Mouse (Mus musculus) erythroid progenitor cell, adult 5-6 weeks (primary cell): ENCODE data around the gene Atad1. TPM values are rescaled to one million over a fixed set of nuclear protein-coding genes. Genes with fewer than 3 reads are reported as not detected.

Experiments
- ATAC-seq: replicated peaks from 2 replicates; pipeline ENCODE4 v1.8.0; 2016; ENCODE audit warnings: moderate number of reproducible peaks, mild to moderate bottlenecking, moderate TSS enrichment, inconsistent platforms; ENCODE audit not compliant: poor library complexity, low FRiP score, severe bottlenecking
- total RNA-seq, 2 experiments: library from RNA; stranded (forward) in 1 of 2; stranded (reverse) in 1 of 2; fragments of 150-400 nt in 1 of 2; fragments of 186-747, 209-891 nt in 1 of 2; gene quantifications; 2 replicates each; pipeline versions ENCODE4 v1.2.3 to v1.2.4; 2015 to 2017; ENCODE audit warnings: low replicate concordance in 2 of 2

Gene Atad1
- total RNA-seq, 2 experiments from 2014 or later = 22.1 to 22.6 TPM

DNA sequence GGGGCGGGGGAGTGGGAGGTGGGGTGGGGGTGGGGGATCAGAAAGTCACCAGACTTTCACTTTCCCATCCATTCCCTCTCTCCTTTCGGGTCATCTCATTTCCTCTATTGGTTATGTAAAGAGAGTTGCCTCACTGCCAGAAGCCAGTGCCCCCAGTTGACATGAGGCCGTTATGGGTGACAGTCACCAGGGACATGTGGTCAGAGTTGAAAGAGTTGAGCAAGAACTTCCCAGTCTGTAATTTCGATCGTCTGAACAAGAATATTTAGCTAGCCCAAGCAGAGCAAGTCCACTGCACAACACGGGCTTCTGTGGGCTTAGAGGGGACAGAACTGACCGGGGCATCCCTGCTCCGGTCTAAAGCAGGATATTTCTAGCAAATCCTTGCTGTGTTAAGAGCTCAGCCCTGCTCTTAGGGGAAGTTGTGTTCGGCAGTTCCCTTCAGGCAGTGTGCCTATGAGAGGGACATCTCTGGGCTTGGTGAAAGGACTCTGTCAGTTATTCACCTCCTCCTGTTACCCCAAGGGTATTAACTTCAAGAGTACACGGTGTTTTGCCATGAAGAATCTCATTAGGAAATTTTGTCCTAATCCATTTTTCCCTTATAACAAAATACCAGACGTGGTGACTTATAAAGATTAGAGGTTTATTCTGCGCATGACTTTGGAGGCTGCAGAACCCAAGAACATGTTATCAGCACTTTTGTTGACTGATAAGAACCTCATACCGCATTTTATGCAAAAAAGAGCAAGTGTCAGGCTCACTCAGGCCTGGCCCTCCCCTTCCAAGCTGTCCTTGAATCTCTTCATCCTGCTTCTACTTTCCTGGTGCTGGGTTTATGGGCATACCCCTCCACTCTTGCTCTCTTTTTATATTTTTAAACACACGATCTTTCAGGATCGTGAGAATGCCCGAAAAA, 102.0 kb downstream of the Atad1 start:
- no peak for ATAC-seq

DNA sequence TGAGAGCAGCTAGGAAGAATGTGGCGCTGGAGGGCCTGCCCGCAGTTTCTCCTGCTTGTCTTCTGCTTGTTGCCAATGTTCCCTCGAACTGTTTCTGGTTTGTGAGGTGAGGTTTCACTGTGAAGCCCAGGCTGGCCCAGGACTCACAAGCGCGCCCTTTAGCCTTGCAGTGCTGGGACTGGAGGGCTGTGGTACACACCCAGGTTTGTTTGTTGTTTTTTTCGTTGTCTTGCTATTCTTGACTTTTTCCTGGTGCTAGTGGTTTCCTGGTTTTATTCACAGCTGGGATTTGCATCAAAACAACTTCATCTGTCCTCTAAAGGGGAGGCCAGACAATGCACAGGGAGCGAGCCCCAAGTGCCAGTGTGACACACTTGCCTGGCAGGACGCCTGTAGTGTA, 104.7 kb downstream of the Atad1 start:
- ATAC-seq = no peak

DNA sequence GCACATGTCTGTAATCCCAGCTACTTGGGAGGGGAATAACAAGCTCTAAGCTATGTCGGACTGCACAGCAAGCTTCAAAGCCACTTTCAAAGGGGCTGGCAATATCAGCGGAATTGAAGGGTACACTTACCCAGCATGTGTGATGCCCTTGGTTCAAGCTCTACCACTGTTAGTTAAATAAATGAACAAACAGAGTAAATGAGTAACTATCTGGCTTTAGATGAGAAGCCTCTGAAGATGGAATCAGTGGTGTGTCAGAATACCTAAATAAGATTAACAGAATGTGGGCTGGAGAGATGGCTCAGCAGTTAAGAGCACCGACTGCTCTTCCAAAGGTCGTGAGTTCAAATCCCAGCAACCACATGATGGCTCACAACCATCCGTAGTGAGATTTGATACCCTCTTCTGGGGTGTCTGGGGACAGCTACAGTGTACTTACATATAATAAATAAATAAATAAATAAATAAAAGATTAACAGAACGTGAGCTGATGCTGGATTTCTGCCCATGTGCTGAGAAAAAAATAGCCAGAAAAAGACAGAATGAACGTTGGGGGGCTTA, 110.9 kb downstream of the Atad1 start:
- no peak for ATAC-seq

DNA sequence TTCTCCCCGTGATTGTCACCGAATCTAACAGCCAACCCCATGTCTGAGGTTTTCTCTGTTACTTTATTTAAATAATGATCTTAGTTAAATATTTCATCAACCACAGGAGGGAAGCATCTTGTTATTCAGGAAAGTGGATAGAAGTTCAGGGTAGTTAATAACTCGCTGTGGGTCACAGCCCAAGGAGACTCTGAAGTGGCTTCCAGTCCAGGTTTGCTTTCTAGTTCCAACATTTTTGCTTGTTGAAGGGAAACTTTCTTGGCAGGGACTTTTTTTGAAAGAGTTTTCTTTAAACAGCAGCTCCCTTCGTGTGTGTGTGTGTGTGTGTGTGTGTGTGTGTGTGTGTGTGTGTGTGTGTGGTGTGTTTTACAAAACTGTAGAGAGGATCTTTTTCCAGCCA, 112.0 kb downstream of the Atad1 start:
- no peak for ATAC-seq

DNA sequence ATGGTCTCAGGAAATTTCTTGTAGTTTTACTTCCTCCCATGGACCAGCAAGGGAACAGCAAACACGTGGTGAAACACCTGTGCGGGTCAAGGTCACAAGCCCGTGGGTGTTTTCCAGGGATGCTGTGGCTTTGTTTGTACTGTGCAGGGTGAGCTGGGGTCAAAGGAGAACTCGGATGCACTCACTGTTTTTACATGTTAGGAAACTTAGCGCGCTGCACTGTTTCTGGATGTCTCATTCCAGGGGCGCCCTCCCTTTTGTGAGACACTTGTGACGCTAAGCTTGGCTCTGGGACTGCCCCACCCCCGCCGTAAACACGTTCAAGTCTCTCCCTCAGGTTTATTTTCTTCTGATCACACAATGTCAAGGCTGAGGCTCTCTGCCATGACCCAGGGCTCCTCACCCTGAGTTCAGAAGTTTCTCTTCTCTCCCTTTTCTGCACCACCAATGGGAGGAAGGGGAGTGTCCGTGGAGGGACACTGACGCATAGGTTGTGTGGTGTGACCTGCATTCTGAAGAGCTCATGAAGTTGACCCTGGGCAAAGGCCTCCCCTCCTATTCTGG, 112.7 kb downstream of the Atad1 start:
- ATAC-seq = no peak

DNA sequence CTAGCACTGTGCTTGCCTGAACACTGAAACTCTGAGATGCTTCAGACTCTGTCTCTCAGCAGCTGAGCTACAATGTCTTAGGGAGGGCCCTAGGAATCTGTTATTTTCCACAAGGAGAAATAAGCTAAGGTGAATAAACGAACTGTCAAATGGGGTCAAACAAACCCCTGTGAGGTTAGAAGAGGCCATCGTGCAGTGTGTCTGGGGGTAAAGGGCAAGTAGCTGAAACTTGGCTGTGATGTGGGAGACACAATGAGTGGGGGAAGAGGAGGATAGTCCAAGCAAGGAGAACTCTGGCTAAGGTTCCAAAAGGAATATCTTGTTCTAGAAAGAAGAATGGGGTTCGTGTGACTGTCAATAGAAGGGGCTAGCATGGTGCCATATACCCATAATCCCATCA, 117.4 kb downstream of the Atad1 start:
- ATAC-seq = no peak

Other genes starting within 250 kb of the Atad1 start
- gene Papss2, start 144.0 kb downstream of the Atad1 start, total RNA-seq (2015; ENCODE audit: low replicate concordance) = 1.4 and 6.3 TPM in 2 replicates
- 1.7 and 3.4 TPM in 2 replicates for gene Papss2, start 144.0 kb downstream of the Atad1 start, total RNA-seq (2017; ENCODE audit: low replicate concordance)
- gene Pten, start 17.7 kb upstream of the Atad1 start, total RNA-seq (2015; ENCODE audit: low replicate concordance) = 26.7 and 34.0 TPM in 2 replicates
- 19.2 and 25.2 TPM in 2 replicates for gene Pten, start 17.7 kb upstream of the Atad1 start, total RNA-seq (2017; ENCODE audit: low replicate concordance)